Mouse (Mus musculus): ENCODE results near the gene Gabrg1. TPM values are rescaled to one million over a fixed set of nuclear protein-coding genes. Genes with fewer than 3 reads are reported as not detected.

Gene Gabrg1
- not detected in 2 replicates for polyA plus RNA-seq (2015; fragmentation: Nextera tagmentation; extraction: Ambion mirVana)

GRCm38 (mm10) chr5:70842192-70843095, at the start of gene Gabrg1:
Gabrg1 (minus strand) TSS chr5:70842617.
- Histone ChIP-seq H3K4me3 (ENCODE audit: low read depth, low read length) (no peak within 1 kb of the TSS), H3K4me2 (ENCODE audit: low read depth, low read length) (no peak within 1 kb of the TSS), H3K27me3 (ENCODE audit: control insufficient read depth, insufficient read depth, low read depth, low read length) (no peaks in the 10 kb centered on the region), H3K36me3 (ENCODE audit: control insufficient read depth, insufficient read depth) (no peaks in the 10 kb centered on the region), H3K4me1 (ENCODE audit: control insufficient read depth, low read depth, low read length) (no peaks in the 10 kb centered on the region), H3K9ac (ENCODE audit: low read depth, low read length) (no peak within 1 kb of the TSS), H3K9me3 (replicated peaks; ENCODE audit: control insufficient read depth, low read length) (no peaks in the 10 kb centered on the region), H3K27ac (ENCODE audit: low read length) (no peak within 1 kb of the TSS)
- WGBS (ENCODE audit: insufficient replicate concordance): 7% methylated on average over 19 of the region's 19 CpGs
- ATAC-seq (ENCODE audit: low read depth): no peak

DNA sequence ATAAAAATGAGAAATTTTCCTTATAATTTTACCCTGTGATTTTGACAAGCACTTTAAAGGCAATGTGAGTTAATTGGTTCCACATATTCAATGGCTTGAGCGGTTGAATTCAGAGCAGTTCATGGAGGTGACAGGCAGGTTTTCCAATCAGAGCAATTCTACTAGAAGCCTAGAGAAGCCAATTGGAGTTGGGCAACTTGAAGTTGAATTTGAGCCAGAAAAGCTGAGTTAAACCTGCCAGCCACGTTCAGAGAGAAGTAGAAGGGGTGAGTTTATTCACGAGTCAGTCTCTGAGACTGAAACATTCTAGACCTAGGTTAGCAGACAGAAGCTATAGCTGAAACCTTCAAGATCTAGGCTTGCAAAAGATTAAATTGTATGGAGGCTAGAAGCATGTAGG, 41.6 kb upstream of the Gabrg1 start:
- no peak overlapping the region for H3K27ac ChIP-seq (ENCODE audit: low read length)
- WGBS (ENCODE audit: insufficient replicate concordance): 48% methylated on average over 3 of the region's 3 CpGs
- no peak for ATAC-seq (ENCODE audit: low read depth)

DNA sequence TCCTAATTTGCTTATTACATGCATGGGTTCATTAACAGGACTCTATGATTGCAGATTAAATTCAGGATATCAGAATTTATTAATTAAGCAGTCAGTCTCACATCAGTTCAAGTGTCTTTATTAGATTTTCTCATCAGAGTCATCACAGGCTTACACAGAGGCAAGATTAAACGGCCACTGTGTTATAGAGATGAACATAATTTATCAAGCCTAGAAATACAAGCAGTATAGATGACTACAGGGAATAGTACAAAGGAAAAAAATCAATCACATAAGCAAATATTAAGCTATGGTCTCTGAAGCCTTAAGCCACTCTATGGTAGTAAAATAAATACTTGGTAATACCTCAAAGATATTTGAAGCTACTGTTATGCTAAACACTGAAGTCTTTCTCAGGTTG, 27.7 kb upstream of the Gabrg1 start:
- H3K4me1 ChIP-seq (ENCODE audit: control insufficient read depth, low read depth, low read length): no peaks in the 10 kb centered on the region
- no peaks in the 10 kb centered on the region for H3K9me3 ChIP-seq (replicated peaks; ENCODE audit: control insufficient read depth, low read length)
- no peak for ATAC-seq (ENCODE audit: low read depth)
- H3K27ac ChIP-seq (ENCODE audit: low read length): no peak overlapping the region
- no peaks in the 10 kb centered on the region for H3K27me3 ChIP-seq (ENCODE audit: control insufficient read depth, insufficient read depth, low read depth, low read length)
- no peak overlapping the region for H3K9ac ChIP-seq (ENCODE audit: low read depth, low read length)
- no peak overlapping the region for H3K4me3 ChIP-seq (ENCODE audit: low read depth, low read length)
- 63% methylated on average over 1 of the region's 1 CpGs for WGBS (ENCODE audit: insufficient replicate concordance)
- no peak overlapping the region for H3K4me2 ChIP-seq (ENCODE audit: low read depth, low read length)
- no peaks in the 10 kb centered on the region for H3K36me3 ChIP-seq (ENCODE audit: control insufficient read depth, insufficient read depth)

More for the DNA sequence above, 41.6 kb upstream of the Gabrg1 start:
- H3K9ac ChIP-seq (ENCODE audit: low read depth, low read length): no peak overlapping the region
- no peaks in the 10 kb centered on the region for H3K36me3 ChIP-seq (ENCODE audit: control insufficient read depth, insufficient read depth)
- H3K4me2 ChIP-seq (ENCODE audit: low read depth, low read length): no peak overlapping the region
- no peaks in the 10 kb centered on the region for H3K4me1 ChIP-seq (ENCODE audit: control insufficient read depth, low read depth, low read length)
- H3K27me3 ChIP-seq (ENCODE audit: control insufficient read depth, insufficient read depth, low read depth, low read length): no peaks in the 10 kb centered on the region
- no peaks in the 10 kb centered on the region; the same call in 1 of the 2 replicates for H3K9me3 ChIP-seq (replicated peaks; ENCODE audit: control insufficient read depth, low read length)
- H3K4me3 ChIP-seq (ENCODE audit: low read depth, low read length): no peak overlapping the region

- no peak overlapping the region for H3K4me3 ChIP-seq (ENCODE audit: low read depth, low read length)
- WGBS (ENCODE audit: insufficient replicate concordance): 11% methylated on average over 11 of the region's 11 CpGs
- no peak for ATAC-seq (ENCODE audit: low read depth)
- no peaks in the 10 kb centered on the region for H3K9me3 ChIP-seq (replicated peaks; ENCODE audit: control insufficient read depth, low read length)
- H3K27me3 ChIP-seq (ENCODE audit: control insufficient read depth, insufficient read depth, low read depth, low read length): no peaks in the 10 kb centered on the region
- H3K36me3 ChIP-seq (ENCODE audit: control insufficient read depth, insufficient read depth): no peaks in the 10 kb centered on the region
- no peak overlapping the region for H3K9ac ChIP-seq (ENCODE audit: low read depth, low read length)
- H3K4me2 ChIP-seq (ENCODE audit: low read depth, low read length): no peak overlapping the region
- no peaks in the 10 kb centered on the region for H3K4me1 ChIP-seq (ENCODE audit: control insufficient read depth, low read depth, low read length)
- no peak overlapping the region for H3K27ac ChIP-seq (ENCODE audit: low read length)
These were observed 798 bp upstream of the Gabrg1 start for GRCm38 (mm10) chr5:70843096-70843734.

DNA sequence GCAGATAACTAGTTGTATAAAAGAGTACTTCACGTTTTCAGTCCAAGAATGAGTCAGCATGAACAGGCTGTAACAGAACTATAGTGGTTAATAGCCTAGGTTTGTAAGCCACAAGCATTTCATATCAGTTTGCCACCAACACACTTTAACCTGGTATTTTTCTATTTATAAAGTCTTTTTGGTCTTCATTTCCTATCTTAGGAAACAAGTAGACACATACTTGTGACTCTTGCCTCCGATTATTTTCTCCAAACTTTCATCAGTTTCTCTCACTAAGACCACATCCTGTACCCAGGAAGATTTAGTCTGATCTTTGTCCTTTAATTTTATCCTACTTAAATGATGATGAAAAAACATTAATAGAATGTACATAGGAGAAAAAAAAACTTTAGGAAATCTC, 23.7 kb downstream of the Gabrg1 start:
- ATAC-seq (ENCODE audit: low read depth): no peak

DNA sequence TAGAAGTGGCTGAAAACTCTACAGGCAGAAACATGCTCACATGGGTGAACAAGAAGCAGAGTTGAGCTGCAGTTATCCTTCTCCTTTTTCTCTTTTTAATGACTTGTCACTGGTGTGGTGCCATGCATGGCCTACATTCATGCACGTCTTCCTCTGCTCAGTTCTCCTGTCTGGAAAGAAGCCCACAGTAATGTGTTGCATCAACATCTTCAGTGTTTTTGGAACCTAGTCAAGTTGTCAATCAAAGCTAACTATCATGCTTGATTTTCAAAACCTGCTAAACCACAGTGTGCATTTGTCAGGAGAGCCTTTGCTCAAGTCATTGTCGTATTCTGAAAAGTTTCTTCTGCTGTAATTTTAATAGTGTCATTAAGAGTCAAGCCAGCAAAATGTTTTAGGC, 106.3 kb downstream of the Gabrg1 start:
- ATAC-seq (ENCODE audit: low read depth): no peak
- H3K4me2 ChIP-seq (ENCODE audit: low read depth, low read length): no peak overlapping the region
- H3K27me3 ChIP-seq (ENCODE audit: control insufficient read depth, insufficient read depth, low read depth, low read length): no peaks in the 10 kb centered on the region
- H3K4me1 ChIP-seq (ENCODE audit: control insufficient read depth, low read depth, low read length): no peaks in the 10 kb centered on the region
- no peaks in the 10 kb centered on the region for H3K9me3 ChIP-seq (replicated peaks; ENCODE audit: control insufficient read depth, low read length)
- no peak overlapping the region for H3K4me3 ChIP-seq (ENCODE audit: low read depth, low read length)
- no peak overlapping the region for H3K9ac ChIP-seq (ENCODE audit: low read depth, low read length)
- H3K27ac ChIP-seq (ENCODE audit: low read length): no peak overlapping the region
- WGBS (ENCODE audit: insufficient replicate concordance): 61% methylated on average over 2 of the region's 2 CpGs
- no peaks in the 10 kb centered on the region for H3K36me3 ChIP-seq (ENCODE audit: control insufficient read depth, insufficient read depth)

More for the DNA sequence above, 23.7 kb downstream of the Gabrg1 start:
- Histone ChIP-seq H3K4me3 (ENCODE audit: low read depth, low read length) (no peak overlapping the region), H3K4me1 (ENCODE audit: control insufficient read depth, low read depth, low read length) (no peaks in the 10 kb centered on the region), H3K27ac (ENCODE audit: low read length) (no peak overlapping the region), H3K9ac (ENCODE audit: low read depth, low read length) (no peak overlapping the region), H3K36me3 (ENCODE audit: control insufficient read depth, insufficient read depth) (no peaks in the 10 kb centered on the region), H3K4me2 (ENCODE audit: low read depth, low read length) (no peak overlapping the region), H3K9me3 (replicated peaks; ENCODE audit: control insufficient read depth, low read length) (no peaks in the 10 kb centered on the region), H3K27me3 (ENCODE audit: control insufficient read depth, insufficient read depth, low read depth, low read length) (no peaks in the 10 kb centered on the region)
- 42% methylated on average over 2 of the region's 2 CpGs for WGBS (ENCODE audit: insufficient replicate concordance)

- Histone ChIP-seq H3K4me3 (ENCODE audit: low read depth, low read length) (no peak overlapping the region), H3K4me1 (ENCODE audit: control insufficient read depth, low read depth, low read length) (no peaks in the 10 kb centered on the region), H3K9ac (ENCODE audit: low read depth, low read length) (no peak overlapping the region), H3K4me2 (ENCODE audit: low read depth, low read length) (no peak overlapping the region), H3K27me3 (ENCODE audit: control insufficient read depth, insufficient read depth, low read depth, low read length) (no peaks in the 10 kb centered on the region), H3K36me3 (ENCODE audit: control insufficient read depth, insufficient read depth) (no peaks in the 10 kb centered on the region), H3K9me3 (replicated peaks; ENCODE audit: control insufficient read depth, low read length) (no peaks in the 10 kb centered on the region), H3K27ac (ENCODE audit: low read length) (no peak overlapping the region)
- no peak for ATAC-seq (ENCODE audit: low read depth)
These were observed 138.1 kb downstream of the Gabrg1 start for GRCm38 (mm10) chr5:70704361-70704760.
